Mouse (Mus musculus): Measurements from ENCODE around the gene Pcdh9. TPM values are rescaled to one million over a fixed set of nuclear protein-coding genes. Genes with fewer than 3 reads are reported as not detected.

Gene Pcdh9
- total RNA-seq (2023), result not detected

GRCm38 (mm10) chr14:93890519-93891370 is at the start of gene Pcdh9:
TSS of gene Pcdh9 (minus strand) at chr14:93890679.

Data from B cell, adult 67 days (primary cell).